Mouse (Mus musculus) small intestine, adult 2 months (tissue): ENCODE results near the gene Arntl. TPM values are rescaled to one million over a fixed set of nuclear protein-coding genes. Genes with fewer than 3 reads are reported as not detected.

Experiments
- H3K27ac ChIP-seq: fragments of 200-500 bp; 2 replicates; pipeline ENCODE4 v1.5.1; 2012; ENCODE audit warnings: low read depth, low read length, control low read depth, inconsistent platforms; ENCODE audit not compliant: insufficient read depth
- H3K27me3 ChIP-seq: fragments of 200-500 bp; 2 replicates; pipeline ENCODE4 v1.6.1; 2012; ENCODE audit warnings: mild to moderate bottlenecking, moderate library complexity, low read length, inconsistent platforms; ENCODE audit not compliant: control insufficient read depth, insufficient read depth
- H3K36me3 ChIP-seq: fragments of 200-500 bp; 2 replicates; pipeline ENCODE4 v1.6.1; 2012; ENCODE audit warnings: mild to moderate bottlenecking, low read length, control low read depth, inconsistent platforms; ENCODE audit not compliant: control insufficient read depth, insufficient read depth
- H3K4me1 ChIP-seq: fragments of 200-500 bp; 2 replicates; pipeline ENCODE4 v1.6.1; 2012; ENCODE audit warnings: low read length, inconsistent platforms, mixed read lengths; ENCODE audit not compliant: control insufficient read depth, insufficient read depth, insufficient read length
- H3K4me3 ChIP-seq: fragments of 200-500 bp; 2 replicates; pipeline ENCODE4 v1.5.1; 2012; ENCODE audit warnings: low read depth, mild to moderate bottlenecking, control low read depth, inconsistent platforms, low read length, moderate library complexity
- CTCF ChIP-seq: fragments of 200-500 bp; IDR thresholded peaks from 2 replicates; pipeline ENCODE4 v1.5.1; 2012; ENCODE audit warnings: low read depth, mild to moderate bottlenecking, control low read depth, inconsistent platforms, low read length, moderate library complexity, mixed read lengths; ENCODE audit not compliant: insufficient replicate concordance, insufficient read length; ENCODE audit errors: extremely low read depth
- POLR2A ChIP-seq: fragments of 200-500 bp; IDR thresholded peaks from 2 replicates; pipeline ENCODE4 v1.6.1; 2012; ENCODE audit warnings: low read depth, mild to moderate bottlenecking, control low read depth, inconsistent platforms, low read length, moderate library complexity
- WGBS: fragments of 180-500 bp; shearing (Covaris S2); methylation state at CpG from one replicate; pipeline ENCODE4 v1.1.7; 2018; 5-methylcytosine and 5-hydroxymethylcytosine counted together
- polyA plus RNA-seq: library from polyadenylated mRNA; depleted of rRNA; stranded (reverse); fragments of >200 nt; gene quantifications from 2 replicates; pipeline ENCODE4 v1.2.3, GENCODE M21; 2012

Arntl gene
- polyA plus RNA-seq, 1 experiment: 11.0 TPM

- Histone ChIP-seq H3K36me3 (peaks cover 16% of the 10 kb centered on the region), H3K27me3 (no peaks in the 10 kb centered on the region), H3K4me1 (no peaks in the 10 kb centered on the region), H3K4me3 (no peak overlapping the region), H3K27ac (no peak overlapping the region)
- 75% methylated on average over 2 of the region's 2 CpGs for WGBS
- TF ChIP-seq POLR2A (no peak), CTCF (no peak)
Observed at GRCm38 (mm10) chr7:113277245-113277644, 70.0 kb downstream of the Arntl start.

- Histone ChIP-seq H3K4me1 (no peaks in the 10 kb centered on the region), H3K4me3 (no peak overlapping the region), H3K36me3 (peaks cover 25% of the 10 kb centered on the region), H3K27me3 (no peaks in the 10 kb centered on the region), H3K27ac (no peak overlapping the region)
- 81% methylated on average over 4 of the region's 4 CpGs for WGBS
- TF ChIP-seq POLR2A: no peak
- TF ChIP-seq CTCF: no peak
Observed at GRCm38 (mm10) chr7:113278493-113278892, 71.2 kb downstream of the Arntl start.

- H3K36me3 ChIP-seq: peaks cover 32% of the 10 kb centered on the region
- no peak overlapping the region for H3K27ac ChIP-seq
- H3K4me3 ChIP-seq: no peak overlapping the region
- 85% methylated on average over 2 of the region's 2 CpGs for WGBS
- H3K27me3 ChIP-seq: no peaks in the 10 kb centered on the region
- TF ChIP-seq POLR2A: no peak
- no peak for TF ChIP-seq CTCF
- H3K4me1 ChIP-seq: no peaks in the 10 kb centered on the region
Observed at GRCm38 (mm10) chr7:113279246-113279645, 72.0 kb downstream of the Arntl start.

- Histone ChIP-seq H3K4me1 (no peaks in the 10 kb centered on the region), H3K36me3 (peaks cover 74% of the 10 kb centered on the region), H3K27me3 (no peaks in the 10 kb centered on the region), H3K27ac (no peak overlapping the region), H3K4me3 (no peak overlapping the region)
- WGBS: 91% methylated on average over 2 of the region's 2 CpGs
- TF ChIP-seq CTCF: no peak
- TF ChIP-seq POLR2A: no peak
Observed at GRCm38 (mm10) chr7:113285405-113285804, 78.1 kb downstream of the Arntl start.

DNA sequence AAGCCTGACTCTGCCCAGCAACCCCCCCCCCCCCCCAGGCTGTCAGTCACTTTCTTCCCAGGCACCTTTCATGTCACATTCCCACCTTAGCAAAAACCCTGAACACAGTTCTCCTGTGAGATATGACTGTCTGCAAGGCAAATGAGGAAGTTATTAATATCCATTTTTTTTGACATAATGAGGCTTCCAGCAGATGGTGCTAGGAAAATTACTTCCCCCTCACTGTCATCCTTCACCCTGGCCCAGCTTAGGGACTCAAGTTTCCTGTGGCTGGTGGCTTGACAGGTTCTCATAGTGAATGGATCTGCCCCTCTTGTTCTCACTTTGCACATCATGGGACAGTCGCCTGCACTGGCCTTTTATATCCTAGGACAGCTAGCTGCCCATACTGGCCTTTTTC is 81.9 kb downstream of the Arntl start:
- no peak overlapping the region for H3K4me3 ChIP-seq
- H3K4me1 ChIP-seq: no peaks in the 10 kb centered on the region
- no peak for TF ChIP-seq POLR2A
- no peak for TF ChIP-seq CTCF
- peaks cover 77% of the 10 kb centered on the region for H3K36me3 ChIP-seq
- 89% methylated on average over 1 of the region's 1 CpGs for WGBS
- H3K27ac ChIP-seq: no peak overlapping the region
- no peaks in the 10 kb centered on the region for H3K27me3 ChIP-seq

GRCm38 (mm10) chr7:113291741-113292140 is 84.5 kb downstream of the Arntl start:
- 92% methylated on average over 5 of the region's 5 CpGs for WGBS
- Histone ChIP-seq H3K36me3 (peaks cover 78% of the 10 kb centered on the region), H3K4me1 (no peaks in the 10 kb centered on the region), H3K27me3 (no peaks in the 10 kb centered on the region), H3K4me3 (no peak overlapping the region), H3K27ac (no peak overlapping the region)
- no peak for TF ChIP-seq CTCF

DNA sequence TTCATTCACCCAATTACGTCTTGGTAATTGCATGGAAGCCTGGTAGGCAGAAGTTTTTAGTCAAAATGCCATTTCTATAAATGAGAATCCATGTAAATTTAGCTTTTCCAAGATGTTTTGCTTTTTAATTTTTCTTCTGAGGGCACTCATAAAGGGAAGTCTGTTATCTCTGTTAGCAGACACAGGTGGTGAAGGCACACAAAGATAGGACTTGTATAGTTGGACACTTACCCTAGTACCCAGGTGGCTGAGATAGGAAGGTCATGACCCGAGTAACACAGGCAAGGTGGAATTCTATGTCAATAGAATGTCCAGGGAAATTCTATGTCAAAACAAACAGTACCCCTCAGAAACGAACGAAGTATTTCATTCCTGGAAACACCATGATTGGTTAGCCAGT is 84.9 kb downstream of the Arntl start:
- WGBS: 73% methylated on average over 4 of the region's 4 CpGs
- H3K36me3 ChIP-seq: peaks cover 77% of the 10 kb centered on the region
- H3K4me3 ChIP-seq: no peak overlapping the region
- H3K4me1 ChIP-seq: no peaks in the 10 kb centered on the region
- no peak for TF ChIP-seq POLR2A
- no peak for TF ChIP-seq CTCF
- H3K27ac ChIP-seq: no peak overlapping the region
- no peaks in the 10 kb centered on the region for H3K27me3 ChIP-seq

GRCm38 (mm10) chr7:113294598-113294997 is 87.3 kb downstream of the Arntl start:
- no peak overlapping the region for H3K27ac ChIP-seq
- H3K36me3 ChIP-seq: peaks cover 71% of the 10 kb centered on the region
- WGBS: 83% methylated on average over 6 of the region's 6 CpGs
- no peak overlapping the region for H3K4me3 ChIP-seq
- no peaks in the 10 kb centered on the region for H3K4me1 ChIP-seq
- TF ChIP-seq POLR2A: no peak
- TF ChIP-seq CTCF: no peak
- H3K27me3 ChIP-seq: no peaks in the 10 kb centered on the region
